Mouse (Mus musculus) heart, embryonic 14.5 days (tissue): ENCODE data around the gene Gm28308. TPM values are rescaled to one million over a fixed set of nuclear protein-coding genes. Genes with fewer than 3 reads are reported as not detected.
A peak's percentile ranks its signal among the peaks of the same experiment; 100 is the strongest.

Experiments used
- ATAC-seq: fragments of 200-750 bp; cut with Nextera tagmentation; 2 replicates; pipeline ENCODE4 v1.8.0; 2017; ENCODE audit warnings: low read depth, moderate TSS enrichment; ENCODE audit not compliant: insufficient number of reproducible peaks, insufficient read depth, low FRiP score
- H3K27ac ChIP-seq, 2 experiments: fragments of 200-500 bp in 1 of 2; fragments of 300-500 bp in 1 of 2; sonication (generic) in 1 of 2; replicated peaks in 1 of 2; 2 replicates each; pipeline ENCODE4 v1.5.1; 2012 to 2014; ENCODE audit warnings: low read depth in 2 of 2, low read length in 2 of 2, control low read depth in 1 of 2, mild to moderate bottlenecking in 1 of 2, mixed read lengths in 1 of 2; ENCODE audit not compliant: control insufficient read depth in 1 of 2, insufficient read depth in 1 of 2
- H3K27me3 ChIP-seq: fragments of 300-500 bp; sonication (generic); 2 replicates; pipeline ENCODE4 v1.6.1; 2014; ENCODE audit warnings: mild to moderate bottlenecking, low read length, control low read depth; ENCODE audit not compliant: control insufficient read depth, insufficient read depth
- H3K36me3 ChIP-seq: fragments of 300-500 bp; sonication (generic); 2 replicates; pipeline ENCODE4 v1.6.1; 2014; ENCODE audit warnings: mild to moderate bottlenecking, control low read depth, low read length, mixed read lengths; ENCODE audit not compliant: control insufficient read depth, insufficient read depth
- H3K4me1 ChIP-seq, 2 experiments: fragments of 200-500 bp in 1 of 2; fragments of 300-500 bp in 1 of 2; sonication (generic) in 1 of 2; 2 replicates each; pipeline ENCODE4 v1.6.1; 2012 to 2014; ENCODE audit warnings: low read length in 2 of 2, control low read depth in 1 of 2, mixed read lengths in 1 of 2; ENCODE audit not compliant: control insufficient read depth in 2 of 2, insufficient read depth in 2 of 2
- H3K4me2 ChIP-seq: fragments of 300-500 bp; sonication (generic); 2 replicates; pipeline ENCODE4 v1.6.1; 2014; ENCODE audit warnings: mild to moderate bottlenecking, low read length
- H3K4me3 ChIP-seq, 2 experiments: fragments of 200-500 bp in 1 of 2; fragments of 300-500 bp in 1 of 2; sonication (generic) in 1 of 2; 2 replicates each; pipeline ENCODE4 v1.5.1; 2012 to 2014; ENCODE audit warnings: low read length in 2 of 2, mild to moderate bottlenecking in 2 of 2, control low read depth in 1 of 2, low read depth in 1 of 2, moderate library complexity in 1 of 2; ENCODE audit not compliant: control insufficient read depth in 1 of 2, insufficient read depth in 1 of 2
- H3K9ac ChIP-seq: fragments of 300-500 bp; sonication (generic); 2 replicates; pipeline ENCODE4 v1.6.1; 2014; ENCODE audit warnings: mild to moderate bottlenecking, low read length
- H3K9me3 ChIP-seq: fragments of 300-500 bp; sonication (generic); 2 replicates; pipeline ENCODE4 v1.6.1; 2016; ENCODE audit warnings: low read length, control low read depth; ENCODE audit not compliant: control insufficient read depth
- WGBS: fragments of 180-500 bp; shearing (Covaris S2); extraction: QIAGEN DNeasy Blood & Tissue Kit; methylation state at CpG from one replicate; pipeline ENCODE4 v1.1.7; 2014; 5-methylcytosine and 5-hydroxymethylcytosine counted together
- polyA plus RNA-seq: library from polyadenylated mRNA; unstranded; fragments of >200 nt; fragmentation: Nextera tagmentation; extraction: Ambion mirVana; gene quantifications from 2 replicates; pipeline ENCODE4 v1.2.1, GENCODE M21; 2014

The Gm28308 gene
- polyA plus RNA-seq = not detected in 2 replicates

DNA sequence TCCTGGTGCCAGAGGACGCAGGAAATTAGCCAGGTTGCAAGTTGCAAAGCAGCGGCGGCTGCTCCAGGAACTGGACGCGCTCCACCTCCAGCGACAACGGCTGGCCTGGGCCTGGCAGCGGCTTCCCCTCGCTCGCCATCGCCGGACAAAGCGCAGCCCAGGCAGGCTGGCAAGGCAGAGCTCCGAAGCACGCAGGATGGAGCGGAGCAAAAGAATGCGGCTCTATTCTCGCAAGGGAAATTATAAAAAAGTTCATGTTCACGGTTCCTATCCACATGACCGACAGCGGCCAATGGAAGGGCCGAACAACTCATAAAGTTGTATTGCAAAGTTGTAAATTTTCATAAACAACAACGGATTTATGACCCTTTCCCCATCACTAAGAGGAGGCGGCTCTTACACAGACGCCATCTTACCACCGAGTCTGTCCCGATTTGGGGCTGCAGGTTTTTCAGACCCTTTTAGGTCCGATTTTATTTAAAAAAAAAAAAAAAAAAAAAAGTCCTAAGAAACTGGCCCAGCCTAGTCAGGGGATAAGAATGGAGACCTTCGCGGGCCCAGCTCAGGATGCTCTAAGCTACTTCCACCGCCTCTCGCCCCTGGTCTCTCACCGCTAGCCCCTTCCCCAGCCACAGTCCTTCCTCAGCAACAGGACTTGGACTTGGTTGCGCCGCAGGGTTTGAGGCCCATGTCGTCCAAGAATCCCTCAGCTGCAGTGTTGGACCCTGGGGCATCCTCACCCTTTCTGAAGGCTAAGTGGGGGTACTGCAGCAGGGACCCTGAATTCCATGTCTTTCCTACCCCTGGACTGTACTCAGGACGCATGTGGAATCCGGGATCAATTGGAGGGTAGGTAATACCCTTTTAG is at the start of gene Gm28308, which contains the start of gene Hoxa3:
Gm28308 (minus strand) TSS at position 221 of the 868 bp plus-strand sequence.
Hoxa3 (minus strand) TSS at position 218 of the 868 bp plus-strand sequence.
- no peak for ATAC-seq
- H3K27ac ChIP-seq = no peak within 1 kb of the TSS
- H3K36me3 ChIP-seq = no peaks in the 10 kb centered on the region
- peaks cover 100% of the 10 kb centered on the region for H3K27me3 ChIP-seq
- 2% methylated on average over 38 of the region's 38 CpGs for WGBS
- H3K9me3 ChIP-seq = no peaks in the 10 kb centered on the region
- peak within 1 kb of the TSS; percentile 51 for H3K4me2 ChIP-seq
- peak within 1 kb of the TSS; percentile 3 to 29; a peak in 2 of 4 replicates for H3K4me3 ChIP-seq
- H3K4me1 ChIP-seq = peaks cover 3 to 17% of the 10 kb centered on the region in 2 experiments; a peak in 2 of 4 replicates
- no peak within 1 kb of the TSS for H3K9ac ChIP-seq

- WGBS = 3% methylated on average over 24 of the region's 24 CpGs
- H3K4me1 ChIP-seq = peaks cover 0 to 12% of the 10 kb centered on the region in 2 experiments; a peak in 2 of 4 replicates
- no peaks in the 10 kb centered on the region for H3K36me3 ChIP-seq
- H3K9me3 ChIP-seq = no peaks in the 10 kb centered on the region
- no peak overlapping the region for H3K27ac ChIP-seq
- no peak overlapping the region for H3K9ac ChIP-seq
- H3K4me3 ChIP-seq = no peak overlapping the region
- no peak overlapping the region for H3K4me2 ChIP-seq
- no peak for ATAC-seq
- peaks cover 91% of the 10 kb centered on the region for H3K27me3 ChIP-seq
These were observed 49.6 kb upstream of the Gm28308 start for GRCm38 (mm10) chr6:52262463-52263320.

GRCm38 (mm10) chr6:52261751-52262462 is 48.8 kb upstream of the Gm28308 start:
- ATAC-seq = no peak
- no peak overlapping the region for H3K4me3 ChIP-seq
- under 1% methylated on average over 9 of the region's 9 CpGs for WGBS

GRCm38 (mm10) chr6:52260654-52261575 is 47.8 kb upstream of the Gm28308 start, which contains the start of gene Hoxa13:
Gene Hoxa13, minus strand, starts transcription at chr6:52260880.
- Histone ChIP-seq H3K27ac (no peak within 1 kb of the TSS), H3K27me3 (peaks cover 90% of the 10 kb centered on the region), H3K4me2 (peak within 1 kb of the TSS; percentile 72), H3K4me1 (peaks cover 0 to 12% of the 10 kb centered on the region in 2 experiments; a peak in 2 of 4 replicates), H3K9me3 (no peaks in the 10 kb centered on the region), H3K36me3 (no peaks in the 10 kb centered on the region), H3K4me3 (peak within 1 kb of the TSS; percentile 42 to 46), H3K9ac (no peak within 1 kb of the TSS; the same call in 1 of the 2 replicates)
- 1% methylated on average over 40 of the region's 72 CpGs for WGBS
- ATAC-seq = no peak

More at GRCm38 (mm10) chr6:52261751-52262462, 48.8 kb upstream of the Gm28308 start:
- Histone ChIP-seq H3K9ac (no peak overlapping the region), H3K4me1 (peaks cover 0 to 12% of the 10 kb centered on the region in 2 experiments; a peak in 2 of 4 replicates), H3K4me2 (no peak overlapping the region), H3K27me3 (peaks cover 91% of the 10 kb centered on the region), H3K36me3 (no peaks in the 10 kb centered on the region), H3K27ac (no peak overlapping the region), H3K9me3 (no peaks in the 10 kb centered on the region)

- no peak for ATAC-seq
These were observed 46.7 kb upstream of the Gm28308 start for GRCm38 (mm10) chr6:52259811-52260261.

GRCm38 (mm10) chr6:52259081-52259790 is 46.1 kb upstream of the Gm28308 start:
- peaks cover 87% of the 10 kb centered on the region for H3K27me3 ChIP-seq
- no peak overlapping the region for H3K4me2 ChIP-seq
- no peak overlapping the region for H3K4me3 ChIP-seq
- no peaks in the 10 kb centered on the region for H3K9me3 ChIP-seq
- H3K9ac ChIP-seq = no peak overlapping the region
- under 1% methylated on average over 24 of the region's 25 CpGs for WGBS
- no peaks in the 10 kb centered on the region for H3K36me3 ChIP-seq
- H3K4me1 ChIP-seq = peaks cover 0 to 12% of the 10 kb centered on the region in 2 experiments; a peak in 2 of 4 replicates
- no peak overlapping the region for H3K27ac ChIP-seq
- no peak for ATAC-seq

More at GRCm38 (mm10) chr6:52259811-52260261, 46.7 kb upstream of the Gm28308 start:
- Histone ChIP-seq H3K4me2 (peak overlapping the region; percentile 72), H3K9ac (no peak overlapping the region), H3K4me3 (peak overlapping the region; percentile 24 to 46; a peak in 3 of 4 replicates), H3K9me3 (no peaks in the 10 kb centered on the region), H3K4me1 (peaks cover 0 to 12% of the 10 kb centered on the region in 2 experiments; a peak in 2 of 4 replicates), H3K36me3 (no peaks in the 10 kb centered on the region), H3K27ac (no peak overlapping the region), H3K27me3 (peaks cover 87% of the 10 kb centered on the region)
- under 1% methylated on average over 34 of the region's 39 CpGs for WGBS
